Mouse (Mus musculus) hindbrain, embryonic 16.5 days (tissue): ENCODE data around the gene Sgo1. TPM values are rescaled to one million over a fixed set of nuclear protein-coding genes. Genes with fewer than 3 reads are reported as not detected.
"Not testable (repeated sequence)": the region's sequence is repeated elsewhere in the genome, so short reads cannot be mapped to it uniquely, and the experiment has no call there.

Experiments used
- ATAC-seq: fragments of 200-750 bp; cut with Nextera tagmentation; 2 replicates; pipeline ENCODE4 v1.8.0; 2017; ENCODE audit warnings: moderate TSS enrichment, moderate library complexity
- H3K27ac ChIP-seq: fragments of 300-500 bp; sonication (generic); 2 replicates; pipeline ENCODE4 v1.5.1; 2014; ENCODE audit warnings: low read depth, mild to moderate bottlenecking, control low read depth, low read length, moderate library complexity
- H3K27me3 ChIP-seq: fragments of 300-500 bp; sonication (generic); replicated peaks from 2 replicates; pipeline ENCODE4 v1.6.1; 2014; ENCODE audit warnings: low read length; ENCODE audit not compliant: control insufficient read depth, insufficient read depth
- H3K36me3 ChIP-seq: fragments of 300-500 bp; sonication (generic); 2 replicates; pipeline ENCODE4 v1.6.1; 2014; ENCODE audit warnings: mild to moderate bottlenecking, low read length, moderate library complexity, mixed read lengths; ENCODE audit not compliant: control insufficient read depth, insufficient read depth
- H3K4me1 ChIP-seq: fragments of 300-500 bp; sonication (generic); 2 replicates; pipeline ENCODE4 v1.6.1; 2014; ENCODE audit warnings: low read depth, low read length; ENCODE audit not compliant: control insufficient read depth, insufficient read depth
- H3K4me2 ChIP-seq: fragments of 300-500 bp; sonication (generic); 2 replicates; pipeline ENCODE4 v1.6.1; 2014; ENCODE audit warnings: mild to moderate bottlenecking, low read length, control low read depth, moderate library complexity
- H3K4me3 ChIP-seq: fragments of 300-500 bp; sonication (generic); 2 replicates; pipeline ENCODE4 v1.5.1; 2014; ENCODE audit warnings: mild to moderate bottlenecking, low read length, control low read depth, moderate library complexity
- H3K9ac ChIP-seq: fragments of 300-500 bp; sonication (generic); 2 replicates; pipeline ENCODE4 v1.6.1; 2014; ENCODE audit warnings: low read depth, mild to moderate bottlenecking, control low read depth, low read length, moderate library complexity
- H3K9me3 ChIP-seq: fragments of 300-500 bp; sonication (generic); 2 replicates; pipeline ENCODE4 v1.6.1; 2014; ENCODE audit warnings: mild to moderate bottlenecking, low read length, moderate library complexity; ENCODE audit not compliant: control insufficient read depth
- WGBS: fragments of 180-500 bp; shearing (Covaris S2); extraction: QIAGEN DNeasy Blood & Tissue Kit; methylation state at CpG from one replicate; pipeline ENCODE4 v1.1.7; 2014; 5-methylcytosine and 5-hydroxymethylcytosine counted together
- polyA plus RNA-seq: library from polyadenylated mRNA; unstranded; fragments of >200 nt; fragmentation: Nextera tagmentation; extraction: Ambion mirVana; gene quantifications from 2 replicates; pipeline ENCODE4 v1.2.1, GENCODE M21; 2015

Sgo1 gene
- 5.8 and 6.4 TPM in 2 replicates for polyA plus RNA-seq

GRCm38 (mm10) chr17:53688877-53689802 lies at the start of gene Sgo1:
Gene Sgo1 (minus strand): TSS chr17:53689333.
- Histone ChIP-seq H3K4me3 (peak within 1 kb of the TSS; percentile 61), H3K4me1 (peaks cover 7% of the 10 kb centered on the region), H3K36me3 (no peaks in the 10 kb centered on the region), H3K9me3 (no peaks in the 10 kb centered on the region), H3K9ac (peak within 1 kb of the TSS; percentile 80), H3K27ac (peak within 1 kb of the TSS; percentile 97), H3K27me3 (no peaks in the 10 kb centered on the region), H3K4me2 (peak within 1 kb of the TSS; percentile 88)
- peak; percentile 99 for ATAC-seq
- WGBS = under 1% methylated on average over 78 of the region's 78 CpGs

GRCm38 (mm10) chr17:53718916-53719315 lies 29.8 kb upstream of the Sgo1 start:
- not testable (repeated sequence) for H3K4me3 ChIP-seq, H3K27ac ChIP-seq, H3K9ac ChIP-seq, H3K9me3 ChIP-seq, H3K4me1 ChIP-seq, H3K4me2 ChIP-seq, H3K36me3 ChIP-seq, H3K27me3 ChIP-seq, ATAC-seq
- 87% methylated on average over 3 of the region's 3 CpGs for WGBS

GRCm38 (mm10) chr17:53718474-53718873 lies 29.3 kb upstream of the Sgo1 start:
- H3K4me2 ChIP-seq = no peak overlapping the region
- H3K36me3 ChIP-seq = no peaks in the 10 kb centered on the region
- no peak overlapping the region for H3K9ac ChIP-seq
- H3K9me3 ChIP-seq = no peaks in the 10 kb centered on the region
- no peak overlapping the region for H3K4me3 ChIP-seq
- no peaks in the 10 kb centered on the region for H3K27me3 ChIP-seq
- WGBS = 76% methylated on average over 1 of the region's 1 CpGs
- H3K27ac ChIP-seq = no peak overlapping the region
- H3K4me1 ChIP-seq = no peaks in the 10 kb centered on the region
- ATAC-seq = no peak

GRCm38 (mm10) chr17:53715161-53715560 lies 26.0 kb upstream of the Sgo1 start:
- not testable (repeated sequence) for H3K4me1 ChIP-seq, H3K4me3 ChIP-seq, H3K27me3 ChIP-seq, ATAC-seq, H3K9me3 ChIP-seq, H3K27ac ChIP-seq, H3K9ac ChIP-seq, H3K4me2 ChIP-seq, H3K36me3 ChIP-seq
- WGBS = 67% methylated on average over 1 of the region's 1 CpGs

- 72% methylated on average over 1 of the region's 1 CpGs for WGBS
- Histone ChIP-seq H3K9me3 (no peaks in the 10 kb centered on the region), H3K27me3 (no peaks in the 10 kb centered on the region), H3K27ac (no peak overlapping the region), H3K4me3 (no peak overlapping the region), H3K36me3 (no peaks in the 10 kb centered on the region), H3K9ac (no peak overlapping the region), H3K4me2 (no peak overlapping the region), H3K4me1 (no peaks in the 10 kb centered on the region)
- ATAC-seq = no peak
These were observed 25.3 kb upstream of the Sgo1 start for GRCm38 (mm10) chr17:53714453-53714852.

- H3K4me1 ChIP-seq, H3K27me3 ChIP-seq, H3K27ac ChIP-seq, H3K4me2 ChIP-seq, H3K9me3 ChIP-seq, H3K36me3 ChIP-seq, H3K4me3 ChIP-seq, ATAC-seq, H3K9ac ChIP-seq: not testable (repeated sequence)
- WGBS = 91% methylated on average over 8 of the region's 8 CpGs
These were observed 8.4 kb upstream of the Sgo1 start for GRCm38 (mm10) chr17:53697521-53697920.

- Histone ChIP-seq H3K4me1 (peaks cover 4% of the 10 kb centered on the region), H3K4me3 (no peak overlapping the region), H3K9me3 (no peaks in the 10 kb centered on the region), H3K4me2 (no peak overlapping the region), H3K9ac (no peak overlapping the region), H3K27ac (no peak overlapping the region), H3K36me3 (no peaks in the 10 kb centered on the region), H3K27me3 (no peaks in the 10 kb centered on the region)
- 85% methylated on average over 2 of the region's 2 CpGs for WGBS
- no peak for ATAC-seq
These were observed 4.9 kb upstream of the Sgo1 start for GRCm38 (mm10) chr17:53694039-53694438.

GRCm38 (mm10) chr17:53689946-53690345 lies 813 bp upstream of the Sgo1 start:
- H3K9ac ChIP-seq = peak overlapping the region; percentile 80
- 17% methylated on average over 7 of the region's 7 CpGs for WGBS
- ATAC-seq = peak; percentile 13; the same call in 1 of the 2 replicates

GRCm38 (mm10) chr17:53688321-53688720 lies 812 bp downstream of the Sgo1 start:
- Histone ChIP-seq H3K4me1 (peaks cover 7% of the 10 kb centered on the region), H3K27me3 (no peaks in the 10 kb centered on the region), H3K4me2 (peak overlapping the region; percentile 88), H3K9me3 (no peaks in the 10 kb centered on the region), H3K9ac (no peak overlapping the region), H3K36me3 (no peaks in the 10 kb centered on the region), H3K4me3 (peak overlapping the region; percentile 61), H3K27ac (no peak overlapping the region)
- 19% methylated on average over 1 of the region's 1 CpGs for WGBS
- no peak for ATAC-seq

More at GRCm38 (mm10) chr17:53689946-53690345, 813 bp upstream of the Sgo1 start:
- H3K27me3 ChIP-seq = no peaks in the 10 kb centered on the region
- H3K4me3 ChIP-seq = peak overlapping the region; percentile 61
- H3K27ac ChIP-seq = peak overlapping the region; percentile 97
- H3K36me3 ChIP-seq = no peaks in the 10 kb centered on the region
- H3K9me3 ChIP-seq = no peaks in the 10 kb centered on the region
- H3K4me2 ChIP-seq = peak overlapping the region; percentile 68
- H3K4me1 ChIP-seq = peaks cover 7% of the 10 kb centered on the region
